22 mouse cellular contexts compared by ENCODE assay signal in genomic region chr6:24642161-24642560, GRCm38 (mm10). TPM values are rescaled to one million over a fixed set of nuclear protein-coding genes. Genes with fewer than 3 reads are reported as not detected.
DNase-seq lines count a peak whose midpoint lies in the region; ATAC-seq lines count a peak whose summit lies in the region.
"Had no signal": no experiment of that assay in that cellular context is flagged by ENCODE, and none has a peak within 500 bp of the region (broad histone marks: within the 10 kb centered on the region; RNA-seq: fewer than 3 reads in every experiment).

No protein-coding gene starts in this region.

- 100% methylated on average over 2 of the region's 2 CpGs for WGBS in forebrain, embryonic 14.5 days
- 91% methylated on average over 2 of the region's 2 CpGs for WGBS in forebrain, embryonic 15.5 days
- 94% methylated on average over 2 of the region's 2 CpGs for WGBS in midbrain, embryonic 11.5 days
- 86% methylated on average over 2 of the region's 2 CpGs for WGBS in midbrain, embryonic 10.5 days

- H3K36me3 ChIP-seq in forebrain, embryonic 14.5 days (ENCODE audit: control insufficient read depth, insufficient read depth, low read length), result 0 out of 2 replicates have a peak, but pooled peaks cover 4% of the 10 kb centered on the region
- 0 out of 2 replicates have a peak, but pooled peaks cover 2% of the 10 kb centered on the region for H3K36me3 ChIP-seq in forebrain, embryonic 15.5 days
- H3K36me3 ChIP-seq in midbrain, embryonic 11.5 days (ENCODE audit: control insufficient read depth, insufficient read depth, low read length), result no peaks in the 10 kb centered on the region
- peaks cover 9% of the 10 kb centered on the region for H3K36me3 ChIP-seq in midbrain, embryonic 10.5 days
- H3K36me3 ChIP-seq: embryonic facial prominence, embryonic 15.5 days had no signal

- H3K27ac ChIP-seq in forebrain, embryonic 14.5 days (ENCODE audit: low read depth, low read length), result no peak overlapping the region
- no peak overlapping the region for H3K27ac ChIP-seq in forebrain, embryonic 15.5 days (replicated peaks)
- no peak overlapping the region for H3K27ac ChIP-seq in midbrain, embryonic 11.5 days (ENCODE audit: low read depth, low read length)
- no peak overlapping the region for H3K27ac ChIP-seq in midbrain, embryonic 10.5 days (replicated peaks)
- H3K27ac ChIP-seq: embryonic facial prominence, embryonic 13.5 days; embryonic facial prominence, embryonic 15.5 days; forebrain, embryonic 10.5 days; forebrain, embryonic 12.5 days had no signal

- no peak overlapping the region for H3K4me3 ChIP-seq in forebrain, embryonic 14.5 days (ENCODE audit: low read depth, low read length)
- no peak overlapping the region for H3K4me3 ChIP-seq in forebrain, embryonic 15.5 days
- H3K4me3 ChIP-seq in midbrain, embryonic 11.5 days (ENCODE audit: low read depth, low read length), result no peak overlapping the region
- no peak overlapping the region for H3K4me3 ChIP-seq in midbrain, embryonic 10.5 days
- H3K4me3 ChIP-seq: embryonic facial prominence, embryonic 13.5 days; embryonic facial prominence, embryonic 15.5 days; erythroblast, embryonic 14.5 days; forebrain, embryonic 10.5 days; forebrain, embryonic 12.5 days had no signal

- H3K9me3 ChIP-seq in forebrain, embryonic 14.5 days (replicated peaks; ENCODE audit: control insufficient read depth, low read length), result no peaks in the 10 kb centered on the region
- no peaks in the 10 kb centered on the region for H3K9me3 ChIP-seq in forebrain, embryonic 15.5 days
- H3K9me3 ChIP-seq in midbrain, embryonic 11.5 days (ENCODE audit: control insufficient read depth, low read length), result no peaks in the 10 kb centered on the region
- H3K9me3 ChIP-seq in midbrain, embryonic 10.5 days (replicated peaks), result no peaks in the 10 kb centered on the region
- H3K9me3 ChIP-seq: embryonic facial prominence, embryonic 13.5 days; embryonic facial prominence, embryonic 15.5 days; forebrain, embryonic 10.5 days; forebrain, embryonic 12.5 days had no signal

- no peak for DNase-seq in forebrain, embryonic 14.5 days (ENCODE audit: low spot score)
- peak; percentile 51 for DNase-seq in midbrain, embryonic 11.5 days (ENCODE audit: low spot score, missing footprints)
- DNase-seq in midbrain, embryonic 10.5 days (ENCODE audit: low spot score), result no peak
- DNase-seq in frontal cortex, postnatal 36 days (ENCODE audit: low spot score in 2 of 2), result no peak
- DNase-seq: adrenal gland, adult 2 months; adrenal gland, postnatal 10 days; adrenal gland, postnatal 25 days; cerebellum, adult 18-20 months; cerebellum, adult 8-10 months; cerebellum, adult 9-11 months; cerebellum, postnatal 14 days; cerebellum, postnatal 36 days; embryo, embryonic 11 days had no signal

- 0 out of 2 replicates have a peak, but pooled peaks have one; percentile 7 for ATAC-seq in forebrain, embryonic 14.5 days
- ATAC-seq in forebrain, embryonic 15.5 days (replicated peaks), result no peak
- no peak for ATAC-seq in midbrain, embryonic 11.5 days (ENCODE audit: low FRiP score)
- ATAC-seq: forebrain, embryonic 16.5 days had no signal

- H3K4me2 ChIP-seq in forebrain, embryonic 14.5 days (ENCODE audit: low read length), result no peak overlapping the region
- no peak overlapping the region for H3K4me2 ChIP-seq in forebrain, embryonic 15.5 days (replicated peaks)
- no peak overlapping the region for H3K4me2 ChIP-seq in midbrain, embryonic 11.5 days
- H3K4me2 ChIP-seq: embryonic facial prominence, embryonic 13.5 days; embryonic facial prominence, embryonic 15.5 days; forebrain, embryonic 12.5 days had no signal

- no peaks in the 10 kb centered on the region for H3K27me3 ChIP-seq in forebrain, embryonic 14.5 days (replicated peaks; ENCODE audit: control insufficient read depth, insufficient read depth, low read length)
- H3K27me3 ChIP-seq in forebrain, embryonic 15.5 days, result no peaks in the 10 kb centered on the region
- no peaks in the 10 kb centered on the region for H3K27me3 ChIP-seq in midbrain, embryonic 11.5 days (ENCODE audit: control insufficient read depth, insufficient read depth, low read length)
- H3K27me3 ChIP-seq in midbrain, embryonic 10.5 days (ENCODE audit: low read depth, poor library complexity, severe bottlenecking), result no peaks in the 10 kb centered on the region
- H3K27me3 ChIP-seq: embryonic facial prominence, embryonic 13.5 days; embryonic facial prominence, embryonic 15.5 days; forebrain, embryonic 12.5 days had no signal

- H3K4me1 ChIP-seq in forebrain, embryonic 14.5 days (ENCODE audit: control insufficient read depth, insufficient read depth, low read length), result no peaks in the 10 kb centered on the region
- H3K4me1 ChIP-seq in forebrain, embryonic 15.5 days, result no peaks in the 10 kb centered on the region
- H3K4me1 ChIP-seq in midbrain, embryonic 11.5 days (ENCODE audit: control insufficient read depth, insufficient read depth, low read length), result no peaks in the 10 kb centered on the region
- no peaks in the 10 kb centered on the region for H3K4me1 ChIP-seq in midbrain, embryonic 10.5 days
- H3K4me1 ChIP-seq: embryonic facial prominence, embryonic 13.5 days; embryonic facial prominence, embryonic 15.5 days; forebrain, embryonic 10.5 days; forebrain, embryonic 12.5 days had no signal

- no peak overlapping the region for H3K9ac ChIP-seq in forebrain, embryonic 14.5 days (ENCODE audit: low read length)
- H3K9ac ChIP-seq in forebrain, embryonic 15.5 days (replicated peaks), result no peak overlapping the region
- no peak overlapping the region for H3K9ac ChIP-seq in midbrain, embryonic 11.5 days (ENCODE audit: low read length)
- H3K9ac ChIP-seq: embryonic facial prominence, embryonic 13.5 days; embryonic facial prominence, embryonic 15.5 days; forebrain, embryonic 12.5 days had no signal

RNA-seq across cellular contexts. Expression of gene Wasl, which starts 22.6 kb away (rescaled TPM):
- 38.4 and 46.6 TPM in 2 replicates for polyA plus RNA-seq in forebrain, embryonic 14.5 days (2014; fragmentation: Nextera tagmentation; extraction: Ambion mirVana)
- polyA plus RNA-seq in forebrain, embryonic 15.5 days (2015; fragmentation: Nextera tagmentation; extraction: Ambion mirVana), result 71.0 and 74.1 TPM in 2 replicates
- 47.0 and 50.7 TPM in 2 replicates for polyA plus RNA-seq in midbrain, embryonic 11.5 days (2014; fragmentation: Nextera tagmentation; extraction: Ambion mirVana)
- polyA plus RNA-seq in midbrain, embryonic 10.5 days (2016; fragmentation: Nextera tagmentation; extraction: Ambion mirVana), result 60.9 and 62.0 TPM in 2 replicates

RNA-seq across cellular contexts. Expression of gene Lmod2, which starts 44.6 kb away (rescaled TPM):
- not detected in 2 replicates for polyA plus RNA-seq in forebrain, embryonic 14.5 days (2014; fragmentation: Nextera tagmentation; extraction: Ambion mirVana)
- not detected in 2 replicates for polyA plus RNA-seq in forebrain, embryonic 15.5 days (2015; fragmentation: Nextera tagmentation; extraction: Ambion mirVana)
- not detected in 2 replicates for polyA plus RNA-seq in midbrain, embryonic 11.5 days (2014; fragmentation: Nextera tagmentation; extraction: Ambion mirVana)
- 0.15 TPM in 1 of 2 replicates, not detected in the other for polyA plus RNA-seq in midbrain, embryonic 10.5 days (2016; fragmentation: Nextera tagmentation; extraction: Ambion mirVana)
- polyA plus RNA-seq: adrenal gland, adult 2 months; brain, embryonic 14.5 days; erythroblast, embryonic 14.5 days; forebrain, embryonic 10.5 days; forebrain, embryonic 12.5 days; forebrain, embryonic 16.5 days; frontal cortex, adult 2 months had no signal
